Mouse (Mus musculus): ENCODE results near the gene Mvb12b.

DNA sequence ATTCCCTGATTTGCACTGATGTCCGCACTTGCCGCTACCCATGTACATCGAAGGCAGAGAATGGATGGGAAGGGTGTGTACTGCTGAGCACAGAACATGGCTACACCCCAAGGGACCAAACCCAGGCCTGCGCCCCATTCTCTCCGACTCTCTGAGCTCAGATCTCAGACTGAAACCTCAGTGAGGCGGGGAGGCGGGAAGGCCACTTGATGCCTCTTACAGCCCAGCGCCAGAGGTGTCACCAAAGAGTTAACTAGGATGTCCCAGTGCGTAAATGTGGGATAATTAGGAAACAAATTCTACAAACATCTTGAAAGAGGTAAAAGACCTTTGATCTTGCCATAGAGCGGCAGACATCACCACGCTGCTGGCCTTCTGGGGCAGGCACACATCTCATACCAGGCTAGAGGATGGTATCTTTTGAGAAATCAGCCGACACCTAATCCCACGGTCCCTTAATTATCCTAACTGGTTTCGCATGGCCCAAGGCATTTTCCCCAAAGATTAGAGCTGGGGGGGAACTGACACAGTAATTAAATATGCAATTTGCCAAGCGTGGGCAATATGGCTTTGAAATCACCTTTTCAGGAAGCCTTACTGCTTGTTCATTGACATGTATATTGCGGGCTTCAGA is 181.9 kb downstream of the Mvb12b start:
- TF ChIP-seq POLR2A (IDR thresholded peaks at IDR 0.05; ENCODE audit: extremely low read depth, insufficient read depth, low read length) (no peak), CTCF (IDR thresholded peaks at IDR 0.05; ENCODE audit: low read depth, low read length) (no peak)
